Mouse (Mus musculus): ENCODE measurements around the gene Pla2g15. TPM values are rescaled to one million over a fixed set of nuclear protein-coding genes. Genes with fewer than 3 reads are reported as not detected.

Pla2g15 gene
- 24.6 and 35.4 TPM in 2 replicates for polyA plus RNA-seq (2012; rRNA removed)

DNA sequence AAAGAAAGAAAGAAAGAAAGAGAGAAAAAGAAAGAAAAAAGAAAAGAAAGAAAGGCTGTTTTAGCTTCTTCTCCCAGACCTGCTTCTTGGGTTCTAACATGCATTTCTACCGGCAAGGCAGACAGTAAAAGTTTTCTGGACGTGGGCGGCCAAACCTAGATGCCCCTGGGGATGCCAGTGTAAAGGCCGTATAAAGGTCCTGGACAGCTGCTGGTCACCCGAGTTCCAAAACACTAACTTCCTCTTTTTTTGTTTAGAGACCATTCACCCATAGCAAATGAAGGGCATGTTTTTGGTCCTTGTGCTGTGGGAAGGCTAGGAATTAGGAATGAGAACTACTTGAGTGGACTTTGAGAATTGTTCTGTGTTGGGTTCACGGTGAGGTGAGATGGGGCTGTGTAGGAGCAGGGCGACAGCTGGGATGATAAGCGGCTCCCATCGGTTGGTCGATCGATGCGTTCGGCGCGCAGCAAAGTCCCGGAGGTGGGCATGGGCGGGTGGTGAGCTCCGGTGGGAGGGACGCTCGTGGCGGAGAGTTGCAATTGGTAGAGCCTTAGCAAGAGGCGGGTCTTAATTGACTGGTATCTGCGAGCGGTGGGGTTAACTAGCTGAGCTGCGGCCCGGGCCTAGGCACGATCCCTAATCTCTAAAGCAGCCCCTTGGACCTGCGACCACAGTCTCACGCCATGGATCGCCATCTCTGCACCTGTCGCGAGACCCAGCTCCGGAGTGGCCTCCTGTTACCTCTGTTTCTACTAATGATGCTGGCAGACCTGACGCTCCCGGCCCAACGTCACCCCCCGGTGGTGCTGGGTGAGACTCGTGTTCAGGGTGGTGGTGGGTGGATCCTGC is at the start of gene Pla2g15:
TSS of gene Pla2g15 (plus strand) at position 599 of the 852 bp plus-strand sequence.
- DNase-seq (ENCODE audit: low read depth in 1 of 2, low spot score in 2 of 2) = peak; percentile 84 to 95
- no peaks in the 10 kb centered on the region for H3K27me3 ChIP-seq (ENCODE audit: control insufficient read depth, insufficient read depth, low read length)
- TF ChIP-seq POLR2A (IDR thresholded peaks at IDR 0.05; ENCODE audit: low read depth, low read length) (peak; percentile 63; the same call in 1 of the 2 replicates), CTCF (IDR thresholded peaks at IDR 0.05; ENCODE audit: extremely low read depth, insufficient read depth, insufficient read length, insufficient replicate concordance) (no peak)
- H3K4me1 ChIP-seq (ENCODE audit: control insufficient read depth, insufficient read depth, insufficient read length) = peaks cover 7% of the 10 kb centered on the region; the same call in 1 of the 2 replicates
- under 1% methylated on average over 38 of the region's 38 CpGs for WGBS
- no peaks in the 10 kb centered on the region for H3K36me3 ChIP-seq (ENCODE audit: control insufficient read depth, insufficient read depth, low read length)
- H3K27ac ChIP-seq (ENCODE audit: insufficient read depth, low read length) = peak within 1 kb of the TSS; percentile 85
- H3K4me3 ChIP-seq (ENCODE audit: extremely low read depth, insufficient read depth, insufficient read length) = peak within 1 kb of the TSS; percentile 81

DNA sequence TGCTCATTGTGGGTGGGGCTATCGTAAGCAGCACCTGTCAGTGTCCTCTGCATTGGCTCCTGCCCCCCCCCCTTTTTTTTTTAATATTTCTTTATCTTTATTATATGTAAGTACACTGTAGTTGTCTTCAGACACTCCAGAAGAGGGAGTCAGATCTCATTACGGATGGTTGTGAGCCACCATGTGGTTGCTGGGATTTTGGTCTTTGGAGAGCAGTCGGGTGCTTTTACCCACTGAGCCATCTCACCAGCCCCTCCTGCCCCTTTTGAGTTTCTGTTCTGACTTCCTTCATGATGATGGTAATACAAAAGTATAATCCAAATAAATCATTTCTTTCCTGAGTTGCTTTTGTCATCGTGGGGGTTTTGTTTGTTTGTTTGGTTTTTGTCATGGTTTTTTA is 47.9 kb upstream of the Pla2g15 start:
- DNase-seq (ENCODE audit: low read depth in 1 of 2, low spot score in 2 of 2) = no peak
- Histone ChIP-seq H3K27ac (ENCODE audit: insufficient read depth, low read length) (no peak overlapping the region), H3K4me1 (ENCODE audit: control insufficient read depth, insufficient read depth, insufficient read length) (no peaks in the 10 kb centered on the region), H3K27me3 (ENCODE audit: control insufficient read depth, insufficient read depth, low read length) (no peaks in the 10 kb centered on the region), H3K36me3 (ENCODE audit: control insufficient read depth, insufficient read depth, low read length) (peaks cover 19% of the 10 kb centered on the region), H3K4me3 (ENCODE audit: extremely low read depth, insufficient read depth, insufficient read length) (no peak overlapping the region)
- TF ChIP-seq POLR2A (IDR thresholded peaks at IDR 0.05; ENCODE audit: low read depth, low read length) = no peak
- TF ChIP-seq CTCF (IDR thresholded peaks at IDR 0.05; ENCODE audit: extremely low read depth, insufficient read depth, insufficient read length, insufficient replicate concordance) = no peak
- 87% methylated on average over 4 of the region's 4 CpGs for WGBS

DNA sequence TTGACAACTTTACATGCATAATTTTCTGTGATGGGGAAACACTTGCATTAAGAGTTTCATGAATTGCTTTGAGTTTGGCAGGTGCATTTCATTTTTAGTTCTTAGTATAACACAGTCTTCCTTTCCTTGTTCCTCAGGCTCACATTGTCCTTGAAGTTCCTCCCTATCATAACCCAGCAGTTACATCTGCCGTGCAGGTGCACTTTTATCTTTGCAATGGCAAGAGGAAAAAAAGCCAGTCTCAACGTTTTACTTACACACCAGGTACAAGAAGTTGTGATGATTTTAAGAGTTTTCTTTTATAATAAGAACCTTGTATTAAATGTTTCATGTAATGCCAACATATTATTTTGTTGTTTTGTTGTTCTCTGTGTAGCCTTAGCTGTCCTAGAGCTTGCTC is 46.3 kb upstream of the Pla2g15 start:
- peaks cover 30% of the 10 kb centered on the region for H3K36me3 ChIP-seq (ENCODE audit: control insufficient read depth, insufficient read depth, low read length)
- no peak for TF ChIP-seq CTCF (IDR thresholded peaks at IDR 0.05; ENCODE audit: extremely low read depth, insufficient read depth, insufficient read length, insufficient replicate concordance)
- no peak for TF ChIP-seq POLR2A (IDR thresholded peaks at IDR 0.05; ENCODE audit: low read depth, low read length)
- DNase-seq (ENCODE audit: low read depth in 1 of 2, low spot score in 2 of 2) = no peak
- H3K4me3 ChIP-seq (ENCODE audit: extremely low read depth, insufficient read depth, insufficient read length) = no peak overlapping the region
- no peak overlapping the region for H3K27ac ChIP-seq (ENCODE audit: insufficient read depth, low read length)
- 71% methylated on average over 2 of the region's 2 CpGs for WGBS
- no peaks in the 10 kb centered on the region for H3K4me1 ChIP-seq (ENCODE audit: control insufficient read depth, insufficient read depth, insufficient read length)
- H3K27me3 ChIP-seq (ENCODE audit: control insufficient read depth, insufficient read depth, low read length) = no peaks in the 10 kb centered on the region

DNA sequence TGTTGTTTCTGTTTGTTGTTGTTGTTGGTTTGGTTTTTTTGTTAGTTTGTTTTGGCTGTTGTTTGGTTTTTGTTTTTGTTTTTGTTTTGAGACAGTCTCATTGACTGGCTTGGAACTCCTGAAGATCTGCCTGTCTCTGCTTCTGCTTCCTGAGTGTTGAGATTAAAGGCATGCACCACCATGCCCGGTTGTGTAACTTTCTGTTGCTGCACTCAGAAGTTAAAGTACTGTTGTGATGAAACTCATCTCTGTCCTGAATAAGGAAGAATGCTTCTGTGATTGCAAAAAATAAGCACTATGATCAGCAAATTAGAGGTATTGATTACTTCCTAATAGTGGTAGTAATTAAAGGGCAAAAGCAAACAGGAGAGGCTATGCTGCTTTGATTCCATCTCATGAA is 44.0 kb upstream of the Pla2g15 start:
- Histone ChIP-seq H3K36me3 (ENCODE audit: control insufficient read depth, insufficient read depth, low read length) (peaks cover 34% of the 10 kb centered on the region), H3K27ac (ENCODE audit: insufficient read depth, low read length) (no peak overlapping the region), H3K27me3 (ENCODE audit: control insufficient read depth, insufficient read depth, low read length) (no peaks in the 10 kb centered on the region), H3K4me3 (ENCODE audit: extremely low read depth, insufficient read depth, insufficient read length) (no peak overlapping the region), H3K4me1 (ENCODE audit: control insufficient read depth, insufficient read depth, insufficient read length) (no peaks in the 10 kb centered on the region)
- TF ChIP-seq CTCF (IDR thresholded peaks at IDR 0.05; ENCODE audit: extremely low read depth, insufficient read depth, insufficient read length, insufficient replicate concordance) = no peak
- no peak for TF ChIP-seq POLR2A (IDR thresholded peaks at IDR 0.05; ENCODE audit: low read depth, low read length)
- no peak for DNase-seq (ENCODE audit: low read depth in 1 of 2, low spot score in 2 of 2)
- WGBS = 60% methylated on average over 1 of the region's 1 CpGs

DNA sequence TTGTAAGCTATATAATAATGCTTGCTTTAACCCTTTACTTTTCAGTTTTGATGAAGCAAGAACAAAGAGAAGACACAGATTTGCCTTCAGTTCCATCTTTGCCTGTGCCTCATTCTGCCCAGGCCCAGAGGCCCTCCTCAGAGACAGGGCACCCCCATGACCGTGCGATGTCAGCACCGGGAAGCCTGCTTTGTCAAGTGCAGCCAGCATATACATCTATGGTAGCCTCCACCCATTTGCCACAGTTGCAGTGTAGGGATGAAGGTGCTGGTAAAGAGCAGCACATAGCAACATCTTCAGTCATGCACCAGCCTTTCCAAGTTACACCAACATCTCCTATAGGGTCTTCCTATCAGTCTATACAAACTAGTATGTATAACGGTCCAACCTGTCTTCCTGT is 42.1 kb upstream of the Pla2g15 start:
- DNase-seq (ENCODE audit: low read depth in 1 of 2, low spot score in 2 of 2) = peak in 1 of 2 experiments; percentile 24
- peaks cover 38% of the 10 kb centered on the region for H3K36me3 ChIP-seq (ENCODE audit: control insufficient read depth, insufficient read depth, low read length)
- H3K4me1 ChIP-seq (ENCODE audit: control insufficient read depth, insufficient read depth, insufficient read length) = no peaks in the 10 kb centered on the region
- 95% methylated on average over 4 of the region's 4 CpGs for WGBS
- H3K27ac ChIP-seq (ENCODE audit: insufficient read depth, low read length) = no peak overlapping the region
- no peak overlapping the region for H3K4me3 ChIP-seq (ENCODE audit: extremely low read depth, insufficient read depth, insufficient read length)
- TF ChIP-seq CTCF (IDR thresholded peaks at IDR 0.05; ENCODE audit: extremely low read depth, insufficient read depth, insufficient read length, insufficient replicate concordance) (no peak), POLR2A (IDR thresholded peaks at IDR 0.05; ENCODE audit: low read depth, low read length) (no peak)
- H3K27me3 ChIP-seq (ENCODE audit: control insufficient read depth, insufficient read depth, low read length) = no peaks in the 10 kb centered on the region

DNA sequence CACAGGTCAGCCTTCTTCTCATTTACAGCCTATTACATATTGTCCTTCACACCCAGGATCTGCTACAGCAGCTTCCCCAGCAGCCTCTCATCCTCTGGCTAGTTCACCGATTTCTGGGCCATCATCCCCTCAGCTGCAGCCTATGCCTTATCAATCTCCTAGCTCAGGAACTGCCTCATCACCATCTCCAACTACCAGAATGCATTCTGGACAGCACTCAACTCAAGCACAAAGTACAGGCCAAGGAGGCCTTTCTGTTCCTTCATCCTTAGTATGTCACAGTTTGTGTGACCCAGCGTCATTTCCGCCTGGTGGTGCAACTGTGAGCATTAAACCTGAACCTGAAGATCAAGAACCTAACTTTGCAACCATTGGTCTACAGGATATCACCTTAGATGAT is 41.5 kb upstream of the Pla2g15 start:
- H3K4me3 ChIP-seq (ENCODE audit: extremely low read depth, insufficient read depth, insufficient read length) = no peak overlapping the region
- peaks cover 36% of the 10 kb centered on the region for H3K36me3 ChIP-seq (ENCODE audit: control insufficient read depth, insufficient read depth, low read length)
- H3K4me1 ChIP-seq (ENCODE audit: control insufficient read depth, insufficient read depth, insufficient read length) = no peaks in the 10 kb centered on the region
- no peak overlapping the region for H3K27ac ChIP-seq (ENCODE audit: insufficient read depth, low read length)
- WGBS = 96% methylated on average over 3 of the region's 3 CpGs
- no peak for TF ChIP-seq POLR2A (IDR thresholded peaks at IDR 0.05; ENCODE audit: low read depth, low read length)
- no peak for TF ChIP-seq CTCF (IDR thresholded peaks at IDR 0.05; ENCODE audit: extremely low read depth, insufficient read depth, insufficient read length, insufficient replicate concordance)
- DNase-seq (ENCODE audit: low read depth in 1 of 2, low spot score in 2 of 2) = no peak
- no peaks in the 10 kb centered on the region for H3K27me3 ChIP-seq (ENCODE audit: control insufficient read depth, insufficient read depth, low read length)

DNA sequence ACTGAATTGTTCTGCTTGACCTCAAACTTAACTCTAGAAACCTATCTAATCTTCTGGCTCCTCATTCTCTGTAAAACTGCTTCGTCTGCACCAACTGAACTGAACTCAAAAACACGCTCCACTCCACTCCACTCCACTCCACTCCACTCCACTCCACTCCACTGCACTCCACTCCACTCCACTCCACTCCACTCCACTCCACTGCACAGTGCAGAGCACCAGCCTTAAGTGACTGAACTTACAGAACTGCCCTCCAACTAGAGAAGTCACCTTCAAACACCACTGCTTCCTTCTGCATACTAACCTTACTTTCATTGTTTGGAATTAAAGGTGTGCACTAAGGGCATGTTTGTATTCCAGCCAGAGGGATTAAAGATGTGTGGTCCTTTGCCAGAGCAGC is 38.2 kb upstream of the Pla2g15 start:
- Histone ChIP-seq H3K4me1 (ENCODE audit: control insufficient read depth, insufficient read depth, insufficient read length) (no peaks in the 10 kb centered on the region), H3K36me3 (ENCODE audit: control insufficient read depth, insufficient read depth, low read length) (peaks cover 29% of the 10 kb centered on the region), H3K4me3 (ENCODE audit: extremely low read depth, insufficient read depth, insufficient read length) (no peak overlapping the region), H3K27ac (ENCODE audit: insufficient read depth, low read length) (no peak overlapping the region), H3K27me3 (ENCODE audit: control insufficient read depth, insufficient read depth, low read length) (no peaks in the 10 kb centered on the region)
- DNase-seq (ENCODE audit: low read depth in 1 of 2, low spot score in 2 of 2) = no peak
- TF ChIP-seq CTCF (IDR thresholded peaks at IDR 0.05; ENCODE audit: extremely low read depth, insufficient read depth, insufficient read length, insufficient replicate concordance) (no peak), POLR2A (IDR thresholded peaks at IDR 0.05; ENCODE audit: low read depth, low read length) (no peak)
- 65% methylated on average over 2 of the region's 2 CpGs for WGBS

Data from spleen, adult 2 months (tissue).